Comparison of ENCODE assay signal across 9 mouse cellular contexts in genomic region chr8:127499720-127500114, GRCm38 (mm10).
DNase-seq lines count a peak whose midpoint lies in the region; ATAC-seq lines count a peak whose summit lies in the region.
"Had no signal": no experiment of that assay in that cellular context is flagged by ENCODE, and none has a peak within 500 bp of the region (broad histone marks: within the 10 kb centered on the region; RNA-seq: fewer than 3 reads in every experiment).

No protein-coding gene starts in this region.

- no peaks in the 10 kb centered on the region for H3K27me3 ChIP-seq in heart, embryonic 12.5 days (replicated peaks)
- H3K27me3 ChIP-seq in forebrain, embryonic 16.5 days (replicated peaks; ENCODE audit: control insufficient read depth, insufficient read depth, low read length): no peaks in the 10 kb centered on the region

- WGBS in heart, embryonic 12.5 days: 59% methylated on average over 13 of the region's 13 CpGs
- 55% methylated on average over 13 of the region's 13 CpGs for WGBS in forebrain, embryonic 16.5 days

- no peaks in the 10 kb centered on the region for H3K9me3 ChIP-seq in heart, embryonic 12.5 days (replicated peaks)
- H3K9me3 ChIP-seq in forebrain, embryonic 16.5 days (ENCODE audit: control insufficient read depth, low read length): no peaks in the 10 kb centered on the region

- no peak for ATAC-seq in heart, embryonic 12.5 days (ENCODE audit: insufficient number of reproducible peaks, low FRiP score)
- ATAC-seq in forebrain, embryonic 16.5 days: peak; percentile 29
- peak; percentile 61 for ATAC-seq in megakaryocyte, adult 5-6 weeks (ENCODE audit: poor library complexity, severe bottlenecking)

- intact Hi-C loops in heart, postnatal 25 days (cut with DNase I): no loop called here

- no peak overlapping the region; the same call in 1 of the 2 replicates for H3K9ac ChIP-seq in heart, embryonic 12.5 days
- H3K9ac ChIP-seq in forebrain, embryonic 16.5 days (replicated peaks; ENCODE audit: low read depth, low read length): peak overlapping the region; percentile 1; the same call in 1 of the 2 replicates

- DNase-seq in heart, postnatal 25 days (ENCODE audit: low spot score): no peak
- peak; percentile 18 for DNase-seq in CD4-positive helper T cell, adult 2 months (ENCODE audit: low read depth, low spot score)
- DNase-seq in yolk sac, embryonic 10.5 days (ENCODE audit: low spot score): no peak
- DNase-seq in urinary bladder, adult 2 months (ENCODE audit: low spot score): no peak
- DNase-seq in gastrocnemius, postnatal 10 days: no peak
- DNase-seq: kidney, adult 18-20 months had no signal

- H3K4me3 ChIP-seq in heart, embryonic 12.5 days: 0 out of 2 replicates have a peak overlapping the region, but pooled peaks have one; percentile 5
- H3K4me3 ChIP-seq in forebrain, embryonic 16.5 days (replicated peaks; ENCODE audit: low read length): no peak overlapping the region

- H3K36me3 ChIP-seq in heart, embryonic 12.5 days: no peaks in the 10 kb centered on the region
- H3K36me3 ChIP-seq in forebrain, embryonic 16.5 days (ENCODE audit: control insufficient read depth, insufficient read depth): no peaks in the 10 kb centered on the region

- peaks cover 27% of the 10 kb centered on the region for H3K4me1 ChIP-seq in heart, embryonic 12.5 days (replicated peaks)
- peaks cover 32% of the 10 kb centered on the region for H3K4me1 ChIP-seq in forebrain, embryonic 16.5 days (replicated peaks; ENCODE audit: control insufficient read depth, insufficient read depth, low read length)

- peak overlapping the region; percentile 43 for H3K4me2 ChIP-seq in heart, embryonic 12.5 days
- H3K4me2 ChIP-seq in forebrain, embryonic 16.5 days (ENCODE audit: low read length): peak overlapping the region; percentile 28

- no peak overlapping the region for H3K27ac ChIP-seq in heart, embryonic 12.5 days (ENCODE audit: poor library complexity, severe bottlenecking)
- H3K27ac ChIP-seq in forebrain, embryonic 16.5 days (ENCODE audit: low read length): peak overlapping the region; percentile 60
